Mouse (Mus musculus) limb, embryonic 11.5 days (tissue): Measurements from ENCODE around the gene Atp5e. TPM values are rescaled to one million over a fixed set of nuclear protein-coding genes. Genes with fewer than 3 reads are reported as not detected.

ENCODE experiments used
- ATAC-seq: fragments of 200-750 bp; cut with Nextera tagmentation; 2 replicates; pipeline ENCODE4 v1.8.0; 2017; ENCODE audit warnings: low read depth; ENCODE audit not compliant: insufficient number of reproducible peaks, low FRiP score, low TSS enrichment
- DNase-seq: peaks from one replicate; pipeline ENCODE4 v3.0.0-alpha.2; 2015; ENCODE audit warnings: low spot score
- H3K27ac ChIP-seq: fragments of 300-500 bp; sonication (generic); replicated peaks from 2 replicates; pipeline ENCODE4 v1.5.1; 2014; ENCODE audit warnings: low read depth, mild to moderate bottlenecking, low read length
- H3K27me3 ChIP-seq: fragments of 300-500 bp; sonication (generic); 2 replicates; pipeline ENCODE4 v1.6.1; 2014; ENCODE audit warnings: mild to moderate bottlenecking, low read length, mixed read lengths; ENCODE audit not compliant: control insufficient read depth, insufficient read depth
- H3K36me3 ChIP-seq: fragments of 300-500 bp; sonication (generic); 2 replicates; pipeline ENCODE4 v1.6.1; 2014; ENCODE audit warnings: mild to moderate bottlenecking, low read length, moderate library complexity, mixed read lengths; ENCODE audit not compliant: control insufficient read depth, insufficient read depth
- H3K4me1 ChIP-seq: fragments of 300-500 bp; sonication (generic); 2 replicates; pipeline ENCODE4 v1.6.1; 2014; ENCODE audit warnings: low read length, mixed read lengths; ENCODE audit not compliant: control insufficient read depth, insufficient read depth
- H3K4me2 ChIP-seq: fragments of 300-500 bp; sonication (generic); 2 replicates; pipeline ENCODE4 v1.6.1; 2014; ENCODE audit warnings: low read depth, mild to moderate bottlenecking, moderate library complexity; ENCODE audit not compliant: severe bottlenecking
- H3K4me3 ChIP-seq: fragments of 300-500 bp; sonication (generic); 2 replicates; pipeline ENCODE4 v1.5.1; 2014; ENCODE audit warnings: low read depth, low read length
- H3K9ac ChIP-seq: fragments of 300-500 bp; sonication (generic); 2 replicates; pipeline ENCODE4 v1.6.1; 2014; ENCODE audit warnings: mild to moderate bottlenecking, low read length
- H3K9me3 ChIP-seq: fragments of 300-500 bp; sonication (generic); 2 replicates; pipeline ENCODE4 v1.6.1; 2016; ENCODE audit warnings: low read length; ENCODE audit not compliant: control insufficient read depth
- WGBS: fragments of 180-500 bp; shearing (Covaris S2); extraction: QIAGEN DNeasy Blood & Tissue Kit; methylation state at CpG from one replicate; pipeline ENCODE4 v1.1.7; 2014; 5-methylcytosine and 5-hydroxymethylcytosine counted together
- polyA plus RNA-seq: library from polyadenylated mRNA; unstranded; fragments of >200 nt; fragmentation: Nextera tagmentation; extraction: Ambion mirVana; gene quantifications from 2 replicates; pipeline ENCODE4 v1.2.1, GENCODE M21; 2014

The Atp5e gene
- polyA plus RNA-seq, 1 experiment from 2014 or later, result 731 TPM

GRCm38 (mm10) chr2:174421107-174421506 lies 42.8 kb downstream of the Atp5e start:
- 87% methylated on average over 6 of the region's 6 CpGs for WGBS
- H3K27ac ChIP-seq, result no peak overlapping the region
- no peaks in the 10 kb centered on the region for H3K9me3 ChIP-seq
- peaks cover 24% of the 10 kb centered on the region for H3K36me3 ChIP-seq
- no peak for ATAC-seq
- no peaks in the 10 kb centered on the region for H3K27me3 ChIP-seq
- no peak overlapping the region for H3K4me3 ChIP-seq
- no peak overlapping the region for H3K9ac ChIP-seq
- no peak for DNase-seq
- peaks cover 4% of the 10 kb centered on the region; the same call in 1 of the 2 replicates for H3K4me1 ChIP-seq
- H3K4me2 ChIP-seq, result no peak overlapping the region

DNA sequence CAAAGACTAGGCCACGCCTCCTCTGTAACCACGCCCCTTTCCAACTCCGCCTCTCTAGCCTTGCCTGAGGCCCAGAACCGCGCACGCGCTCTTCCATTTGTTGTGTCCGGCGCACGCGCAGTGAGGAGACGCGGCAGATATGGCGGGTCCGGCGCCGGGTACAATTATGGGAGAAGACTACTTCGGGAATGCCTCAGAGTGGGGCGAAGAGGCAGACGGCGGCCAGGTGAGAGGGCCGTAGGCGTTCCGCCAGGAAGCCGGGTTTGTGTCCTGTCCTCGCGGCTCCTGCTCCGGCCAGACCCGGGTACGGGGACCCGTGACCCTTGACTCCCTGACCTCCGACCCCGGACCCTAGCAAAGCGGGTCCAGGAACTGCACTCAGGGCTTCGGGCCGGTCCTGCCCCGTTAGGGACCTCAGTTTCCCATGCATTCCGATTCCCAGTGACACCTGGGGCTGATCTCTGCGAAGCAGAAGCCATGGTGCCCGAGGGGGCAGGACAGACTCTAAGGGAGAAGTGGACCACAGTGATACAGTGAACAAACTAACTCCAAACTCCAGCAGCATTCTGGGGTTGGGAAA lies 48.1 kb downstream of the Atp5e start, which contains the start of gene Nelfcd:
Nelfcd (plus strand) TSS at position 74 of the 580 bp plus-strand sequence.
- peaks cover 4% of the 10 kb centered on the region; the same call in 1 of the 2 replicates for H3K4me1 ChIP-seq
- peak within 1 kb of the TSS; percentile 92 for H3K4me3 ChIP-seq
- 0 out of 2 replicates have a peak, but pooled peaks cover 2% of the 10 kb centered on the region for H3K36me3 ChIP-seq
- H3K27ac ChIP-seq, result no peak within 1 kb of the TSS
- H3K9me3 ChIP-seq, result no peaks in the 10 kb centered on the region
- H3K4me2 ChIP-seq, result peak within 1 kb of the TSS; percentile 77
- no peaks in the 10 kb centered on the region for H3K27me3 ChIP-seq
- peak within 1 kb of the TSS; percentile 93 for H3K9ac ChIP-seq
- 1% methylated on average over 40 of the region's 40 CpGs for WGBS
- DNase-seq (peak; percentile 99), ATAC-seq (peak; percentile 91)

DNA sequence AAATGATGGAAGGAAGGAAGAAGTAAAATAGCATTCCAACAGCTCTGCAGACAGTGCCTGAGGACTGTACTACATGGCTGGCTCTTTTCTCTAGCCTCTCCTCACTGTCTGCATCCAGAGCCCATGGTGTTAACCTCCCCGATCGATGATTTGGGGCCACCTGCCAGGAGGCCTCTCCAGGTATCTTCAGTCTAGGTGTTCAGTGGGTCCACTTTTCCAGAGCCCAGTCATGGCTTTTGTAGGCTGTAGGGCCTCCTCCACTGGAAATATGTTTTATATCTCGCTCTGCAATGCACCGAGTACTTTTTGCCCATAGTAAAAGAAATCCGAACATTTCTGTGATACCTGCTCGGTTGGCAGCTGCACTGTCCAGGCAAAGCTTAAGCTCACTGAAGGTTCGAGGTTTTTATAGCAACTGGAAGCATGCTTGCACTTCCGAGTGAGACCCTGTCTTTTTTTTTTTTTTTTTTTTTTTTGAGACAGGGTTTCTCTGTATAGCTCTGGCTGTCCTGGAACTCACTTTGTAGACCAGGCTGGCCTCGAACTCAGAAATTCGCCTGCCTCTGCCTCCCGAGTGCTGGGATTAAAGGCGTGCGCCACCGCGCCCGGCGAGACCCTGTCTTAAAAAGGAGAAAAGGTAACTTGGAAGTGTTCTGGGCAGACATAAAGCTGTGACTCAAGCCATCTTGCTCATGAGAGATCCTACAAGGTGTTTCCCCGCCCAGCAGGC lies 48.7 kb downstream of the Atp5e start:
- Histone ChIP-seq H3K4me2 (peak overlapping the region; percentile 77; the same call in 1 of the 2 replicates), H3K27me3 (no peaks in the 10 kb centered on the region), H3K9me3 (no peaks in the 10 kb centered on the region), H3K9ac (no peak overlapping the region; the same call in 1 of the 2 replicates), H3K27ac (no peak overlapping the region), H3K4me3 (peak overlapping the region; percentile 92), H3K36me3 (0 out of 2 replicates have a peak, but pooled peaks cover 2% of the 10 kb centered on the region), H3K4me1 (peaks cover 4% of the 10 kb centered on the region; the same call in 1 of the 2 replicates)
- DNase-seq, result no peak
- 44% methylated on average over 17 of the region's 18 CpGs for WGBS
- peak; percentile 37; the same call in 1 of the 2 replicates for ATAC-seq

- no peak overlapping the region for H3K4me3 ChIP-seq
- no peaks in the 10 kb centered on the region for H3K36me3 ChIP-seq
- no peak for ATAC-seq
- H3K9ac ChIP-seq, result no peak overlapping the region
- no peak overlapping the region for H3K27ac ChIP-seq
- H3K9me3 ChIP-seq, result no peaks in the 10 kb centered on the region
- WGBS, result 84% methylated on average over 7 of the region's 7 CpGs
- DNase-seq, result no peak
- H3K27me3 ChIP-seq, result no peaks in the 10 kb centered on the region
- H3K4me2 ChIP-seq, result no peak overlapping the region
- H3K4me1 ChIP-seq, result peaks cover 4% of the 10 kb centered on the region; the same call in 1 of the 2 replicates
Observed at GRCm38 (mm10) chr2:174413127-174413526, 50.8 kb downstream of the Atp5e start.

Other genes with a start within 250 kb of the Atp5e start
- gene Gnas, start 179.8 kb downstream of the Atp5e start, polyA plus RNA-seq, result 1,406 and 1,468 TPM in 2 replicates
- gene Gm20721, start 117.4 kb downstream of the Atp5e start, polyA plus RNA-seq, result 8.6 and 13.0 TPM in 2 replicates
- 195 and 200 TPM in 2 replicates for gene Nelfcd, start 48.3 kb downstream of the Atp5e start, polyA plus RNA-seq
- gene Ctsz, start 25.1 kb downstream of the Atp5e start, polyA plus RNA-seq, result 99.6 and 106 TPM in 2 replicates
- 4.9 and 6.0 TPM in 2 replicates for gene Tubb1, start 13.4 kb downstream of the Atp5e start, polyA plus RNA-seq
- 118 and 123 TPM in 2 replicates for gene Prelid3b, start 9.0 kb upstream of the Atp5e start, polyA plus RNA-seq
- gene Zfp831, start 179.4 kb upstream of the Atp5e start, polyA plus RNA-seq, result 0.03 TPM in 1 of 2 replicates, not detected in the other